Mouse (Mus musculus) liver, embryonic 14.5 days (tissue): ENCODE results near the gene Kcnc3.

Experiments
- CTCF ChIP-seq: IDR thresholded peaks from 2 replicates; pipeline ENCODE4 v1.5.1; 2016; ENCODE audit warnings: antibody characterized with exemption, low read depth, control low read depth
- EP300 ChIP-seq: IDR thresholded peaks from 2 replicates; pipeline ENCODE4 v1.6.1; 2016; ENCODE audit warnings: antibody characterized with exemption, low read depth

DNA sequence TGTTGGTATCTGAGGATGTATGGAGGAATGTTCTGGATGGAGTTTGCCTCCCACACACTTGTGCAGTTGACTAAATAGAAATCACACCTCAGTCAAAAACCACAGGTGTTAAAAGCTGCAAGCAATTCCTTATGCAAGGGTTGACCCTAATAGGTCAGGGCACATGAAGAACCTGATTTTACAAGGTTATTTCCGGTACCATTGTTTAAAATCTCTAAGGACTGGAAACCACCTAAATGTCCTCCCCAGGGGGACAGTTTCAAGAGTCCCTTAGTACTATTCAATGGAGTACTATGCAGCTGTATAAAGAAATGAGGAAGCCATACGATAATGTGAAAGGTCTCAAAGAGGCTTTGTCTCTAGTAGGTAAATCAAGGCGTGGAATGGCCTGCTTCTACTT lies 44.2 kb upstream of the Kcnc3 start:
- TF ChIP-seq CTCF = no peak
- no peak for TF ChIP-seq EP300
